Mouse (Mus musculus): ENCODE data around the gene Nkx2-3. TPM values are rescaled to one million over a fixed set of nuclear protein-coding genes. Genes with fewer than 3 reads are reported as not detected.

Gene Nkx2-3
- total RNA-seq, 2 experiments from 2014 or later = not detected

DNA sequence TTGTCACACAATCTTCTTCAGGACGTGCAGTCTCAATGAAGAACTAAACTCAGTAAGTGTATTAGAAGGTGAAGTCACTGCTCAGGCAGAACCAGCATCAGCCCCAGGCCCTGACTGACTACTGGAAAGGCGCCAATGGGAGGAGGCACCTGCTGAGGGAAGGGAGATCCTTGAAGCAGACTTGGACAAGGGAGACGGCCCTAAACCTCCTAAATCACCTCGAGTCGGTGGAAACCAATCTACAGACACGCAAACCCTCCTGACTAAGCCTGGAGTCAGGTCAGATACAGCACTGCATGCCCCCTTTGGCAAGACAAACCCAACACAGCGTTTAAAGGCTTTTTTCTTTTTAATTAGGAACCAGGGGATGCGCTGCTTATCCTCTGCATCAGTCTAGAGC, 51.3 kb downstream of the Nkx2-3 start:
- no peak for DNase-seq (ENCODE audit: extremely low spot score in 1 of 2, low spot score in 1 of 2)

Small RNA genes lying within 50 kb of the gene (microRNA-seq; reads per million reads assigned to microRNA genes)
- 0 reads per million in 2 experiments for gene Gm22646

Other genes with a start within 250 kb of the Nkx2-3 start
- gene Hpse2, start 224.0 kb upstream of the Nkx2-3 start, total RNA-seq (2021) = under 1 TPM; 0.25 to 0.28 TPM
- gene Cnnm1, start 171.9 kb upstream of the Nkx2-3 start, total RNA-seq (2021) = 100 to 1,000 TPM in 1 of 2 experiments, 10 to 100 TPM in 1; 94.0 to 102 TPM
- gene Got1, start 87.7 kb upstream of the Nkx2-3 start, total RNA-seq (2021) = 100 to 1,000 TPM; 310 to 324 TPM
- gene Slc25a28, start 62.6 kb downstream of the Nkx2-3 start, total RNA-seq (2021) = 10 to 100 TPM; 38.4 to 44.5 TPM
- 10 to 100 TPM; 18.3 to 21.5 TPM for gene Entpd7, start 77.3 kb downstream of the Nkx2-3 start, total RNA-seq (2021)
- gene Cutc, start 140.7 kb downstream of the Nkx2-3 start, total RNA-seq (2021) = 1 to 10 TPM; 6.0 to 7.1 TPM
- gene Cox15, start 140.7 kb downstream of the Nkx2-3 start, total RNA-seq (2021) = 10 to 100 TPM; 15.5 to 19.5 TPM
- gene Abcc2, start 169.9 kb downstream of the Nkx2-3 start, total RNA-seq (2021) = under 1 TPM; 0.05 to 0.52 TPM

Measured in layer of hippocampus, postnatal 25 days (tissue).